Mouse (Mus musculus): ENCODE data around the gene Syde1. TPM values are rescaled to one million over a fixed set of nuclear protein-coding genes. Genes with fewer than 3 reads are reported as not detected.

The Syde1 gene
- total and polyA plus RNA-seq, 3 experiments: 0.01 TPM; not detected in 2

DNA sequence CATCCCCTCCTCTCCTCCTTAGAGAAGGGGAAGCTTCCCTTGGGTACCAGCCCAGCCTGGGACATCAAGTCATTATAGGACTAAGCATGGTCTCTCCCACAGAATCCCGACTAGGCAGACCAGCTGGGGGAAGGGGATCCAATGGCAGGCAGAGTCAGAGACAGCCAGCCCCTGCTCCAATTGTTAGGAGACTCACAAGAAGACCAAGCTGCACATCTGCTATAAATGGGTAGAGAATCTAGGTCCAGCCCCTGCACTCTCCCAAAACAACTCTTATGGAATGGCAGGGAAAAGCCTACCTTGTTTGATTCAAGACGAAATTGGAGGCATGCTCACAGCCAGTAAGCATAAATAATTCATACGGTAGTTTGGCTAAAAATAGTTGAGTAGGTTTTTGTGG lies 18.5 kb downstream of the Syde1 start:
- no peak for DNase-seq (ENCODE audit: low read depth, low spot score)
- H3K9ac ChIP-seq (ENCODE audit: control insufficient read depth, low read depth, low read length, poor library complexity, severe bottlenecking): no peak overlapping the region
- peaks cover 4% of the 10 kb centered on the region; the same call in 1 of the 2 replicates for H3K79me2 ChIP-seq (ENCODE audit: control insufficient read depth, insufficient read depth, low read length, poor library complexity)
- no peak overlapping the region for H3K27ac ChIP-seq (ENCODE audit: control insufficient read depth, low read depth, low read length)
- H3K27me3 ChIP-seq (ENCODE audit: control insufficient read depth in 1 of 2, insufficient read depth in 2 of 2, low read length in 2 of 2): no peaks in the 10 kb centered on the region; a peak in 2 of 4 replicates
- no peak for TF ChIP-seq MYC (IDR thresholded peaks at IDR 0.05; ENCODE audit: low read depth, low read length)
- H3K9me3 ChIP-seq (replicated peaks; ENCODE audit: insufficient read depth, low read length): no peaks in the 10 kb centered on the region
- H3K36me3 ChIP-seq (ENCODE audit: control insufficient read depth in 1 of 2, insufficient read depth in 2 of 2, low read length in 2 of 2): no peaks in the 10 kb centered on the region; a peak in 1 of 4 replicates
- peaks cover 0 to 8% of the 10 kb centered on the region in 2 experiments; a peak in 1 of 4 replicates for H3K4me1 ChIP-seq (ENCODE audit: control insufficient read depth in 1 of 2, insufficient read depth in 2 of 2, low read length in 2 of 2)
- H3K4me3 ChIP-seq (ENCODE audit: control insufficient read depth in 1 of 2, insufficient read depth in 1 of 2, low read depth in 2 of 2, low read length in 2 of 2): no peak overlapping the region

DNA sequence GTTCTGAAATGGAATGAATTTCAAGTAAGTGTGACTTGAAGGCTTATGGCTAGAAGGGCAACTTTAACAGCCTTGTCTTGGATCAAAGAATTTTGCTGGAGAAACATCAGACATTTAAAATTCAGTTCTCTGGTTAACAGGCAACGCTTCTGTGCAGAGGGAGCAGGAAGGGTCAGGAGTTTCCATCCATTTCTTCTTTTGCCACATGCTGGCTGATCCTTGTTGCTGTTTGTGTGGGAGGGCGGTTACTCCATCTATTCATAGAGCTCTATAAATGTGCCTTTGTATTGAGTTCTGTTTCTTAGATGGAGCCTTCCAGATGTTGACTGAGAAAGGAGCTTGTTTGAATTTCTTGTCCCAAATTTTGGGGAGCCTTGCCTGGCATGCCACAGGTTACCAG lies 20.9 kb downstream of the Syde1 start:
- no peak for DNase-seq (ENCODE audit: low read depth, low spot score)
- peaks cover 0 to 8% of the 10 kb centered on the region in 2 experiments; a peak in 1 of 4 replicates for H3K4me1 ChIP-seq (ENCODE audit: control insufficient read depth in 1 of 2, insufficient read depth in 2 of 2, low read length in 2 of 2)
- TF ChIP-seq CHD2 (IDR thresholded peaks at IDR 0.05; ENCODE audit: low read length) (no peak), KAT2A (conservative IDR thresholded peaks at IDR 0.05; ENCODE audit: low read depth, low read length) (no peak), GABPA (IDR thresholded peaks at IDR 0.05; ENCODE audit: low read depth, low read length) (no peak), SIN3A (IDR thresholded peaks at IDR 0.05; ENCODE audit: low read length) (no peak), TCF12 (IDR thresholded peaks at IDR 0.05; ENCODE audit: low read depth, low read length) (no peak), RCOR1 (IDR thresholded peaks at IDR 0.05; ENCODE audit: low read depth, low read length) (no peak), EP300 (IDR thresholded peaks at IDR 0.05; ENCODE audit: low read depth in 1 of 2, low read length in 2 of 2) (no peak), USF2 (IDR thresholded peaks at IDR 0.05; ENCODE audit: borderline replicate concordance in 1 of 2, insufficient read depth in 1 of 2, low read depth in 1 of 2, low read length in 2 of 2) (no peak), MAFK (IDR thresholded peaks at IDR 0.05; ENCODE audit: borderline replicate concordance, low read depth, low read length) (no peak), ETS1 (IDR thresholded peaks at IDR 0.05; ENCODE audit: low read depth, low read length) (no peak), POLR2AphosphoS5 (IDR thresholded peaks at IDR 0.05; ENCODE audit: borderline replicate concordance, low read depth, low read length) (no peak), TAL1 (IDR thresholded peaks at IDR 0.05; ENCODE audit: low read length) (no peak), JUND (IDR thresholded peaks at IDR 0.05; ENCODE audit: low read depth, low read length) (no peak), RAD21 (IDR thresholded peaks at IDR 0.05; ENCODE audit: low read depth, low read length) (no peak), UBTF (IDR thresholded peaks at IDR 0.05; ENCODE audit: borderline replicate concordance, insufficient read depth, low read depth, low read length) (no peak), MEF2A (IDR thresholded peaks at IDR 0.05; ENCODE audit: extremely low read depth, insufficient replicate concordance, low read depth, low read length, poor library complexity, severe bottlenecking) (no peak), TBP (IDR thresholded peaks at IDR 0.05; ENCODE audit: low read depth, low read length) (no peak), ZKSCAN1 (IDR thresholded peaks at IDR 0.05; ENCODE audit: low read depth, low read length) (no peak), GATA1 (IDR thresholded peaks at IDR 0.05; ENCODE audit: low read depth, low read length) (no peak)
- no peaks in the 10 kb centered on the region; a peak in 1 of 4 replicates for H3K36me3 ChIP-seq (ENCODE audit: control insufficient read depth in 1 of 2, insufficient read depth in 2 of 2, low read length in 2 of 2)
- H3K9me3 ChIP-seq (replicated peaks; ENCODE audit: insufficient read depth, low read length): no peaks in the 10 kb centered on the region
- H3K79me2 ChIP-seq (ENCODE audit: control insufficient read depth, insufficient read depth, low read length, poor library complexity): peaks cover 4% of the 10 kb centered on the region; the same call in 1 of the 2 replicates
- no peak overlapping the region for H3K27ac ChIP-seq (ENCODE audit: control insufficient read depth, low read depth, low read length)
- H3K9ac ChIP-seq (ENCODE audit: control insufficient read depth, low read depth, low read length, poor library complexity, severe bottlenecking): no peak overlapping the region
- H3K27me3 ChIP-seq (ENCODE audit: control insufficient read depth in 1 of 2, insufficient read depth in 2 of 2, low read length in 2 of 2): no peaks in the 10 kb centered on the region; a peak in 2 of 4 replicates
- no peak overlapping the region for H3K4me3 ChIP-seq (ENCODE audit: control insufficient read depth in 1 of 2, insufficient read depth in 1 of 2, low read depth in 2 of 2, low read length in 2 of 2)

Data from MEL (cell line).